Mouse (Mus musculus) erythroblast, embryonic 14.5 days (primary cell): ENCODE data around the gene Zfp280b. TPM values are rescaled to one million over a fixed set of nuclear protein-coding genes. Genes with fewer than 3 reads are reported as not detected.

Experiments used
- H3K27me3 ChIP-seq: 2 replicates; pipeline ENCODE4 v1.6.1; 2012; ENCODE audit warnings: inconsistent platforms; ENCODE audit not compliant: control insufficient read depth
- H3K36me3 ChIP-seq: 2 replicates; pipeline ENCODE4 v1.6.1; 2012; ENCODE audit warnings: mild to moderate bottlenecking, inconsistent platforms; ENCODE audit not compliant: control insufficient read depth
- H3K4me1 ChIP-seq: 2 replicates; pipeline ENCODE4 v1.6.1; 2012; ENCODE audit warnings: inconsistent platforms; ENCODE audit not compliant: control insufficient read depth
- H3K4me3 ChIP-seq: replicated peaks from 2 replicates; pipeline ENCODE3; 2012; ENCODE audit warnings: moderate library complexity, mild to moderate bottlenecking, inconsistent platforms
- H3K9me3 ChIP-seq: 2 replicates; pipeline ENCODE4 v1.6.1; 2012; ENCODE audit warnings: low read length, inconsistent platforms, mixed read lengths; ENCODE audit not compliant: control insufficient read depth
- GATA1 ChIP-seq: IDR thresholded peaks from 2 replicates; pipeline ENCODE4 v1.6.1; 2012; ENCODE audit warnings: low read length, inconsistent platforms, mixed read lengths
- TAL1 ChIP-seq: IDR thresholded peaks from 3 replicates; pipeline ENCODE4 v1.6.1; 2012; ENCODE audit warnings: low read length, inconsistent platforms, mixed read lengths
- polyA plus RNA-seq: library from polyadenylated mRNA; stranded (reverse); fragments of >175 nt; gene quantifications from 2 replicates; pipeline ENCODE4 v1.2.3, GENCODE M21; 2012

The Zfp280b gene
- polyA plus RNA-seq, 1 experiment, result 0.32 TPM

- no peaks in the 10 kb centered on the region for H3K36me3 ChIP-seq
- H3K4me1 ChIP-seq, result no peaks in the 10 kb centered on the region
- TF ChIP-seq GATA1 (no peak), TAL1 (no peak)
- H3K27me3 ChIP-seq, result no peaks in the 10 kb centered on the region
- no peak overlapping the region for H3K4me3 ChIP-seq
- no peaks in the 10 kb centered on the region for H3K9me3 ChIP-seq
Observed at GRCm38 (mm10) chr10:76003221-76003620, 29.2 kb upstream of the Zfp280b start.

DNA sequence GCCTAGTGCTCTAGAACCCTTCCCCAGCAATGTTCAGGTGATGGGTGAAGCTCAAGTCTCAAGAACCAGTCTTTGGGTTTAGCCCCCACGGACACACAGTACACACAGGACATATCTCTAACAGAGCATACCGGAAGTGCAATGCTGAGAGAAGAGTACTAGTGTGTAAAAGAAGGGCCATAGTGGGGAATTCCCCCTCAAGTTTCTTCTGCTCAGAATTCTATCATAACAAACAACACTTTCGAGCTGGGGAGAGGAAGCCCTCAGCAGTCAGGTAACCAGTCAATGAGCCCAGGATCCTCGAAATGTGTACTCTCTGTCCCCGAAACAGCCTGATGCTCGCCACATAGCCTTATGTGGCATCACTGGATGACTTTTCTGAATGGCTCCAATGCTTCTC is 26.1 kb upstream of the Zfp280b start:
- peaks cover 3% of the 10 kb centered on the region for H3K4me1 ChIP-seq
- no peaks in the 10 kb centered on the region for H3K36me3 ChIP-seq
- TF ChIP-seq TAL1, result no peak
- TF ChIP-seq GATA1, result no peak
- H3K4me3 ChIP-seq, result no peak overlapping the region
- no peaks in the 10 kb centered on the region for H3K9me3 ChIP-seq
- H3K27me3 ChIP-seq, result no peaks in the 10 kb centered on the region

GRCm38 (mm10) chr10:76009812-76010211 is 22.6 kb upstream of the Zfp280b start:
- Histone ChIP-seq H3K4me1 (peaks cover 3% of the 10 kb centered on the region), H3K9me3 (no peaks in the 10 kb centered on the region), H3K4me3 (no peak overlapping the region), H3K36me3 (no peaks in the 10 kb centered on the region), H3K27me3 (no peaks in the 10 kb centered on the region)
- TF ChIP-seq TAL1 (no peak), GATA1 (no peak)

- H3K9me3 ChIP-seq, result peaks cover 2% of the 10 kb centered on the region; the same call in 1 of the 2 replicates
- no peaks in the 10 kb centered on the region for H3K27me3 ChIP-seq
- H3K4me3 ChIP-seq, result no peak overlapping the region
- peaks cover 3% of the 10 kb centered on the region for H3K4me1 ChIP-seq
- no peaks in the 10 kb centered on the region for H3K36me3 ChIP-seq
- TF ChIP-seq TAL1 (no peak), GATA1 (no peak)
Observed at GRCm38 (mm10) chr10:76012922-76013321, 19.5 kb upstream of the Zfp280b start.

DNA sequence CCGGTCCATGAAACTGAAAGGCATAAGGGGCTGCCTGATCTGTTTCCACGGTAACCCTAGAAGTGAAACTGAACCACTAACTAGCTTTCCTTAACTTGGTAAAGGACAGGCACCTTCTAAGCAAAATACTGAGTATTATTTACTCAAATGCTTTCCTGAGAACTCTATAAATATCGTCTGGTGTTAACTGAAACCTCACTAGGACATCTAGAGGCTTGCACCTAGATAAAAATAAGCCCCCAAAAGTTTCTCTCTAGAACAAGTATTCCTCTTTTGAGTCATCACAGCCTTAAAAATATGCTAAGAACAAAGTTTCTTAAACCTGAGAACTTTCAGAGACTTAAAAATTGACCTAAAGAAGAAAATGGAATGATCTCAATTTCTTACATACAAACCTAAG is 15.6 kb upstream of the Zfp280b start:
- Histone ChIP-seq H3K9me3 (peaks cover 7% of the 10 kb centered on the region), H3K27me3 (no peaks in the 10 kb centered on the region), H3K36me3 (no peaks in the 10 kb centered on the region), H3K4me1 (peaks cover 6% of the 10 kb centered on the region), H3K4me3 (no peak overlapping the region)
- TF ChIP-seq TAL1 (no peak), GATA1 (no peak)

DNA sequence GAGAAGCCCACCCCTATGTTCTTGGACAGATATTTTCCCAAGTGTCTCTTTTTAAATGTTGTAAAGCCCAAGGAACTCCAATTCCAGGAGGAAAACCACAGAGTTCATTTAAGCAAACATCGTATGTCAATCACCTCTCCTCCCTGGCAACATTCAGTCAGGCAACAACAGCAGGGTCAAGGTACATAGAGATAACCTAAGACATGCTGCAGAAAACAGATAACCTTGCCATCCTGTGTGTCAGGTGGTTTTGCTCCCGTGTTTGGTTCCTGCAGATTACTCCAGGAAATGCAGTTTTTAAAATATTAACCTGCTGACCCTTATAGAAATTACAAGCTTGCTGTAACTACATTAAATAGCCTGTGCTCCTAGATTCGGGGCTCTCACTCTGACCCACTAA is 10.7 kb upstream of the Zfp280b start:
- H3K4me1 ChIP-seq, result peaks cover 7% of the 10 kb centered on the region
- H3K4me3 ChIP-seq, result no peak overlapping the region
- H3K36me3 ChIP-seq, result no peaks in the 10 kb centered on the region
- TF ChIP-seq TAL1, result no peak
- H3K27me3 ChIP-seq, result no peaks in the 10 kb centered on the region
- peaks cover 5% of the 10 kb centered on the region for H3K9me3 ChIP-seq

- Histone ChIP-seq H3K9me3 (peaks cover 5% of the 10 kb centered on the region), H3K36me3 (no peaks in the 10 kb centered on the region), H3K4me3 (no peak overlapping the region), H3K27me3 (no peaks in the 10 kb centered on the region), H3K4me1 (peaks cover 7% of the 10 kb centered on the region)
- no peak for TF ChIP-seq GATA1
- TF ChIP-seq TAL1, result no peak
Observed at GRCm38 (mm10) chr10:76023921-76024320, 8.5 kb upstream of the Zfp280b start.

- Histone ChIP-seq H3K4me3 (no peak overlapping the region), H3K36me3 (no peaks in the 10 kb centered on the region), H3K27me3 (no peaks in the 10 kb centered on the region), H3K4me1 (peaks cover 11% of the 10 kb centered on the region), H3K9me3 (0 out of 2 replicates have a peak, but pooled peaks cover 2% of the 10 kb centered on the region)
- TF ChIP-seq TAL1, result no peak
Observed at GRCm38 (mm10) chr10:76025470-76026190, 6.8 kb upstream of the Zfp280b start.

DNA sequence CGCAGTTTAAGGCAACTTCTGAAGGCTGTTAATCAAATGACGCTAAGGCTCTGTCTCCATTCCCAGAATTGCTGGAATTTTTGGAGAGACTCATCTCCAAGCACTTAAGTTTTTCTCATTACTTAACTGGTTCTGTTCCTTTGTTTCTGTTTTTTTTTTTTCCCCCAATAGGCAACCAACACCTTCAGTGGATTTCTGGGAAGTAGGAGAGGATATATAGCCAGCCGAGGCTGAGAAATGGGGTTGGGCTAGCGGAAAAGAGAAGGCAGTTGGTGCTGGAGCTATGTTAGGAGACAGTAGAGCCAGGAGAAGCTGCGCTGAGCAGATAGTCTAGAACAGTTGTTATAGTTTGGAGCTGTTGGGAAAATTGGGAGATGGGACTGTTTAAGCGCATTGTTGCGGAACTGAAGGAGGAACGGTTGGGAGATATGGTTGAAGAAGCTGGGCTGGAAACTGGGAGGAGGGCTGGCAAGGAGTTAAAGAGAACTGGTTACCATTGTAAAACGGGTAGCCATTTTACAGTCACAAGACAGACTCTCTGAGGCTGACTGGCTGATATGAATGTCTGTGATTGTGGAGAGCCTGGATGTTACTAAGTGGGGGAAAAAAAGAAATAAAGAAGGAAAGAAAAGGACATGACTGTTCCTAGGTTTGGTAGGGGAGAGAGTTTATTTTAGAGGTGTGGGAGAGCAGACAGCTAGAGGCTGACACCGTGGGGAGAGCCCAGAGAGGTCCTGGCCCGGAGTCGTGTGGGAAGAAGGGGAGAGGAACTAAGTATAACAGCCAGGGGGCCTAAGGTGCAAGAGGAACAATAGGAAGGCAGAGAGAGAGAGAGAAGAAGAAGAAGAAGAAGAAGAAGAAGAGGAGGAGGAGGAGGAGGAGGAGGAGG is 5.1 kb upstream of the Zfp280b start:
- no peak for TF ChIP-seq TAL1
- TF ChIP-seq GATA1, result no peak
- Histone ChIP-seq H3K4me1 (peaks cover 11% of the 10 kb centered on the region), H3K4me3 (no peak overlapping the region), H3K36me3 (no peaks in the 10 kb centered on the region), H3K9me3 (no peaks in the 10 kb centered on the region), H3K27me3 (no peaks in the 10 kb centered on the region)
